Mouse (Mus musculus): ENCODE results near the gene Cacna2d2.
"Not testable (repeated sequence)": the region's sequence is repeated elsewhere in the genome, so short reads cannot be mapped to it uniquely, and the experiment has no call there.

Cacna2d2 gene

DNA sequence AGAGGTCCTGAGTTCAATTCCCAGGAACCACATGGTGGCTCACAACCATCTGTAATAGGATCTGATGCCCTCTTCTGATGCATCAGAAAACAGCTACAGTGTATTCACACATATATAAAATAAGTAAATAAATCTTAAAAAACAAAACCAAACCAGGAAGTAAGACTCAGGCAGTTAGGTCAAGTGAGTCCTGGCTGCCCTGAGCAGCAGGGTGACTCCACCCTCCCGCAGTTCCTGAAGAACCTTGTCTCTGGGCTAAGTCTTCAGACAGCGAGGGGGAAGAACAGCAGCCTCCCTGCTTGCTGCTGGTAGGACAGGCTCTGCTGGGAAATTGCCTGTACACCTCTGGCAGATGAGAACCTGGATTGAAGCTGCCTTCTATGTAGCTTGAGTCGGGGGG is 156.9 kb downstream of the Cacna2d2 start:
- DNase-seq = no peak

DNA sequence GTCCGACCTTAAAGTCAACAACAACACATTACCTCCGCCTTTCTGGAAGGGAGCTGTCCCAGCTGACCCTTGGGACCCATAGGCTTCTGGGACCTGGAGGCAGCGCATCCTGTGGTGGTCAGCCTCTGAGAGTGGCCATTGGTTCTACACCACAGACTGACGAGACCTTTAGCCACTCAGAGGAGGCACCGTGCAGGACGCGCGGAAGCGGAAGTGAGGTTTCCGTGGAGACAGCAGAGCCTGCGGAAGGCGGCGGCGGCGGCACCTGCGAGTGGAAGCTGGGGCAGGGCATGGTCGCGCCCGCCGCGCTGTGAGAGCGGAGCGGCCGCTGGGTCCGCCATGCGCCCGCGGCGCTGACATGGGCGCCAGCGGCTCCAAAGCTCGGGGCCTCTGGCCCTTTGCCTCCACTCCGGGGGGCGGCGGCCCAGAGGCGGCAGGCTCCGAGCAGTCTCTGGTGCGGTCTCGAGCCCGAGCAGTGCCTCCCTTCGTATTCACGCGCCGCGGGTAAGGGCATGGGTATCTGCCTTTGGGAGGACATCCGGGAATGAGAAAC is 163.7 kb downstream of the Cacna2d2 start, which contains the start of gene Tusc2:
Gene Tusc2 (plus strand): TSS at position 227 of the 553 bp plus-strand sequence.
- DNase-seq = peak; percentile 87

DNA sequence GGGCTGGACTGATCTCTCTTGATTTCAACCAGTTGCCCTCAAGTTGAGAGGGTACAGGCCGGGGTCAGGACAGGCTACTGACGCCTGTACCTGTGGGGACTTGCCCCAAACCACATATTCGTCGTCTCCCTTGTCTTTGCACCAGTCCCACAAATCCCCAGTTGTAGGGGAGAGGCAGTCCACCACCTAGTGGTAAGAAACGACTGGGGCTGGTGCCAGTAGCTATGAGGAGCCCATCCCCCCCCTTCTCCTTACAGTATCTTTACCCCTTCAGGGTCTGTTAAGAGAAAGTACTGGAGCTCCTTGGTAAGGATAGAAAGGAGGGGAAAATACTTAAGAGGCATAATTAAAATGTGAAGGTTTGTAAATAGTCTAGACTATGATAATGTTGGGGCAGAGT is 166.1 kb downstream of the Cacna2d2 start:
- DNase-seq = not testable (repeated sequence)

DNA sequence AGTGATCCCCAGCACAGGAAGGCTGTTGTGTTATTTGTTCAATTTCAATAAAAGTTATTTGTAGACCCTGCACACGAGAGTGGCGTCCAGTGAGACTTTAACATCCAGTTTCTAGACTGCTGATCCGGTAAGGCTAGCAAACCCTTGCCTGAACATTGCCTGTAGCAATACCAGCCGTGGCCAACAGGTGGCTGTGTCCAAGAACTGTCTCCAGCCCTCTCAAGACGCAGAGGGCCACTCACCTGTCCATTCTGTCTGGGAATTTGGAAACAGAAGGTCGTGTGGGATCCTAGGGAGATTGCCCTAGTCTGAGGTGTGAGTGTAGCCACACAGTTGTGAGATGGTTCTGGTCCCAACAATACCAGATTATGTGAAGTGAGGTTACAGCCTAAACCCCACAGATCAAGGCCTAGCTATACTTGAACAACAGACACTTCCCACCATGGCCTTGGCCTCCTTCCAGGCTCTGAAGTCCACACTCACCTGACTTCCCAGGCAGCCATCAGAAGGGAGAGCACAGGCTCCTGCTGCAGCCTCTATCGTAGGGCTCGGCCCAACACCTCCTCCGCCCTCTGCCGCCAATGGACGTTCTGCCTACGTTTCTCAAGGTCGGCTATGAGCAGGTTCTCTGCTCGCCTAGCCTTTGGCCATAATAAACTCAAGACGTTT is 166.8 kb downstream of the Cacna2d2 start:
- DNase-seq = peak; percentile 83

DNA sequence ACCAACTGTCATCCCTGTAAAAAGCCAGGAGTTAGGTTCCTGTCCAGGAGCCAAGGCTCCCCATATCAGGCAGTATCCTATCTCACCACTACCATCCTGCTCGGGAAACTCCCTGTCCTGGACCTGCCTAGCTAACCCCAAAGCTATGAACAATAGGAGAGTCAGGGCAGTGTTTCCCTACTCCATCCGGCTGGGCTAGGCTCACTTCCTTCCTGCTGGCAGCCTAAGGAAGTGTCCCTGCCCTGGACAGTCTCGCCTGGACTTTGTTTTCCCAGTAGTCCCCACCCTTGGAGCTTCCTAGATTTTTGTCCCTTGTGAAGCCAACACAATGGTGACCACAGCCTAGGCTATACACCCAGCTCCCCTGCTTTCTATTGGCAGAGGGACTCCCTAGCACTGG is 167.4 kb downstream of the Cacna2d2 start:
- DNase-seq = no peak

DNA sequence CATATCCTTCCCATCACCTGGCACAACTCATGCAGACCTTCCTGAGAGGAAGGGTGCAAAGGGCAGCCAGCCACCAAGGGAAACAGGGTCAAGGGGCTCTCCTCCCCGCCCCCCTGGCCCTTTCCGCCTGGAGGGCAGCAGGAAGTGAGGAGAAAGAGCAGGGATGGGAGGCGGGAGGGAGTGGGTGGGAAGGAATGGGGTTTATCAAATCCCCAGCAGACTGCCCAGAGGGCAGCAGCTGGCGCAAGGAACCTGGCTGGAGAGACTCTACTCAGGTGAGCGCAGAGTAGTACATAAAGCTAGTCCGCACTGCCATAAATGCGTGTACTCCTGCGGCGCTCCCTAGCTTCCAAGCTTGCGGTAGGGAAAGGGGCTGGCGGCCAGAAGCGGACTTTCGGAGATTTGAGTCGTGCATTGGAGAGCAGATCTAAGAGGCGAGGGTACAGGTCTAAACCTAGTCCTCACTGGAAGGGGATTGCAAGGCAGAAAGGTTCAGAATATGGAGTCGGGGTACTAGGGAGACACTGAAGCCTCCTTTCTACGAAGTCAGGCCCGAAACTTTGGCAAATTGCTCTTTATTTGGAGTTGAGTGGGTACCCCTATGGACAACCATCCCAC is 168.4 kb downstream of the Cacna2d2 start, which contains the start of gene Hyal2:
Gene Hyal2 (plus strand): TSS at position 244 of the 618 bp plus-strand sequence.
- no peak for DNase-seq

DNA sequence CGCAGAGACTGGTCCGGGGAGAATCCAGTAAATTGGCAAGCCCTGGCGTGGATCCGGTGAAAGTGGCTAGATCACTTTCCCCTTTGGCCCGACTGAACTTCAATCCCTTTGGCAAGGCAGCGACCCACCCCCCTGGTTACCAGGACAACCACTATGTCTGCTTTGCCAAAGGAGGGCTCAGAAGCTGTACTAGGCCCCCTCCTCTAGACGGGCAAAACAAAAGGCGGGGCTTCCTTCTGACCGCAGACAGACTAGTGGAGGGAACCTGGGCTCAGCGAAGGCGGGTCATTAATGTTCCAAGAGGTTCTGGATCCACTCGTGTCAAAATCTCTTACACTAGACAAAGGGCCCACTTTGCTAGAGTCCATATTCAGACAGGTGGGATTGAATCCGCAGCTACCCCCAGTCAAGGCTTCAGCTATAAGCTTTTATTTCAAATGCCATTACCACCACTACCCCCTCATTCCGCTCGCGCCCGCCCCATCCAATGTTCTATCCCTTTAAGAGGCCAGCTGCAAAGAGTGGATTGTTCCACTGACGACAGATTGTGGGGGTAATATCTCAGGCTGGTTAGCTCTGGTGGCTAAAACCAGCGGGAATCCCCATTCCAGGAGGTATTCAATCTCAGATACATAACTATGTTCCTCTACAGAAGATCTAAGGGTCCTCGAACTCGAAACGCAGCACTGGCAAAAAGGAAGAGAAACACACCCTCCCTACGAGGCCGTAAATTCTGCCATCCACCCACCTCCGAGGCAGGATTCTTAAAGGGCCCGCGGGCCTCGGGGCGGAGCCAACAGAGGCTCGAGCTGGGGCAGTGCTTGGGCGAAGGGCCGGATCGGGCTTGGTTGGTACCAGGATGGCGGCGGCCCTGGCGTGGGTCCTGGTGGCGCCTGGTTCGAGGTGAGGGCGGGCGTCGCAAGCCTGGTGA is 169.2 kb downstream of the Cacna2d2 start:
- DNase-seq = peak; percentile 78

DNA sequence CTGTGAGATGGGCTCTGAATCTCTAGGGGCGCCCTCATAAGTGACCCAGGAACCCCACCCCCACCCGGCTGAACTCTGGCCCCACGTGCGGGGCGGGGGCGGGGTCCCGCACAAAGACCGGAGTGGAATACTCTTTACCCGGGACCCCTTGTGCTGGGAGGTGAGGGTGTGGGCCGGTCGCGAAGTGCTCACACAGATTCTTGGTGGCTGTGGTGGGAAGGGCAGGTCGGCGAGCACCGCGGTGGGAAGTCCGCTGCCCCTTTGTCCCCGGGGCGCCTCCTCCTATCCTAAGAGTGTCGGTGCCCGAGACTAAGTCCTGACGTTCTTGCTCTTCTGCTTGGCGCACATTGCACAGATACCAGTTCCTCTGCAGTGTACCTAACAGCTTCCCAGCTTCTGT is 169.9 kb downstream of the Cacna2d2 start:
- no peak for DNase-seq

DNA sequence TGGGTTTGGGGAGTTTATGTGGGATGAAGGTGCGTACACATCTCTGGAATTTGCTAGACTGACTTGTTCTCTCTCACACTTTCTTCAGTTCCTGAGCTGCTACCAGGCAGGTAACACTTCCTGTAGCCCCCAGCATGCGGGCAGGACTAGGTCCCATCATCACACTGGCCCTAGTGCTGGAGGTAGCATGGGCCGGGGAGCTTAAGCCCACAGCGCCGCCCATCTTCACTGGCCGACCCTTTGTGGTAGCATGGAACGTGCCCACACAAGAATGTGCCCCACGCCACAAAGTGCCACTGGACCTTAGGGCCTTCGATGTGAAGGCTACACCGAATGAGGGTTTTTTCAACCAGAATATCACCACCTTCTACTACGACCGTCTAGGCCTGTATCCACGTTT is 170.6 kb downstream of the Cacna2d2 start:
- no peak for DNase-seq

DNA sequence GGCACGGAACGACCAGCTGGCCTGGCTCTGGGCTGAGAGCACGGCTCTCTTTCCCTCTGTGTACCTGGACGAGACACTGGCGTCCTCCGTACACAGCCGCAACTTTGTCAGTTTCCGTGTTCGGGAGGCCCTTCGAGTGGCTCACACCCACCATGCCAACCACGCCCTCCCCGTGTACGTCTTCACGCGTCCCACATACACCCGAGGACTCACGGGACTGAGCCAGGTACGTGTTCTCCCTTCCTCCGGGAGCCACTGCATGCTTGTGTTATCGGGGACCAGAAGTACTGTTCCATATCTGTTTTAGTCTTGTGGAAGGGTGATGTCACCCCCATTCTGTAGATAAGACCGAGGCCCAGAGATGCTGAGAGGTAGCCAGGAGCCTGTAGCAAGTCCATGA is 171.4 kb downstream of the Cacna2d2 start:
- no peak for DNase-seq

DNA sequence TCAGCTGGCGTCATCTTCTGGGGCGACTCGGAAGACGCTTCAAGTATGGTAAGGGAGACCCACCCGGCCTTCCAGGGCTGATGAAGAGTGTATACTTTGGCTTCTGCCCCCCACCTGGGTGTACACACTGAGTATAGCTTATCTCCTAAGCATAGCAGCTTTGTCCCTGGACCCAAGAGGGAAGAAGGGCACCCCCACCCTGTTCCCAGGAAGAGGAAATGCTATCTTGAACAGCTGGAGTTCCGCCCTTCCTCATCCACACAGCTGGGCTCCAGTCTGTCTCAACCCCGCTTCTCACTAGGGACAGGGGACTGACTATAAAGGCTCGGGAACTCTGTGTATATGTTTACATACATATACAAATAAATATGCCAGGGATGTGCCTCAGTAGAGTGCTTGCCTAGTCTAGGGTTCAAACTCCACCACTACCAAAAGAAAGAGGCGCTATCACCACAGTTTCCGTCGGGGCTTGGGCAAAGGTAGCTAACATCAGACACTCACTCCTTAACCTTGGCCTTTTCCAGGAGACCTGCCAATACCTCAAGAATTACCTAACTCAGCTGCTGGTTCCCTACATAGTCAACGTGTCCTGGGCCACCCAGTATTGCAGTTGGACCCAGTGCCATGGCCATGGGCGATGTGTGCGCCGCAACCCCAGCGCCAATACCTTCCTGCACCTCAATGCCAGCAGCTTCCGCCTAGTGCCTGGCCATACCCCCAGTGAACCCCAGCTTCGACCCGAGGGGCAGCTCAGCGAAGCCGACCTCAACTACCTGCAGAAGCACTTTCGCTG is 172.3 kb downstream of the Cacna2d2 start:
- DNase-seq = no peak

DNA sequence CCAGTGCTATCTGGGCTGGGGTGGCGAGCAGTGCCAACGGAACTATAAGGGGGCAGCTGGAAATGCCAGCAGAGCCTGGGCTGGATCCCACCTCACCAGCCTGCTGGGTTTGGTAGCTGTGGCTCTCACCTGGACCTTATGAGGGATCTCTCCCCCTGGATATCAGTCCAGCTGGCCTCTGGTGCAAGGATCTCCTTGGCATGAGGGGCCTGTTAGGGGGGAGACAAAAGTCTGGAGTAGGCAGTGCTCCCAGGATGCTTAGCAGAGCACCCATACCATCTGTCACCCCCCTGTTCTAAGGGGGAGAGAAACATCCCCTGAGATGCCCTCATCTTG is 172.9 kb downstream of the Cacna2d2 start:
- no peak for DNase-seq

DNA sequence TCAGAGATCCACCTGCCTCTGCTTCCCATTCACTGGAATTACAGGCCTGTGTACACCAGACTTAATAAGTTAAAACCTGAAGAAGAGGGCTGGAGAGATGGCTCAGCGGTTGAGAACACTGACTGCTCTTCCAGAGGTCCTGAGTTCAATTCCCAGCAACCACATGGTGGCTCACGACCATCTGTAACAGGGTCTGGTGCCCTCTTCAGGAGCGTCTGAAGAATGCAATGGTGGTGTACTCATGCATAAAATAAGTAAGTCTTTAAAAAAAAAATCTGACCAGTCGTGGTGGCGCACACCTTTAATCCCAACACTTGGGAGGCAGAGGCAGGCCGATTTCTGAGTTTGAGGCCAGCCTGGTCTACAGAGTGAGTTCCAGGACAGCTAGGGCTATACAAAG is 174.4 kb downstream of the Cacna2d2 start:
- not testable (repeated sequence) for DNase-seq

DNA sequence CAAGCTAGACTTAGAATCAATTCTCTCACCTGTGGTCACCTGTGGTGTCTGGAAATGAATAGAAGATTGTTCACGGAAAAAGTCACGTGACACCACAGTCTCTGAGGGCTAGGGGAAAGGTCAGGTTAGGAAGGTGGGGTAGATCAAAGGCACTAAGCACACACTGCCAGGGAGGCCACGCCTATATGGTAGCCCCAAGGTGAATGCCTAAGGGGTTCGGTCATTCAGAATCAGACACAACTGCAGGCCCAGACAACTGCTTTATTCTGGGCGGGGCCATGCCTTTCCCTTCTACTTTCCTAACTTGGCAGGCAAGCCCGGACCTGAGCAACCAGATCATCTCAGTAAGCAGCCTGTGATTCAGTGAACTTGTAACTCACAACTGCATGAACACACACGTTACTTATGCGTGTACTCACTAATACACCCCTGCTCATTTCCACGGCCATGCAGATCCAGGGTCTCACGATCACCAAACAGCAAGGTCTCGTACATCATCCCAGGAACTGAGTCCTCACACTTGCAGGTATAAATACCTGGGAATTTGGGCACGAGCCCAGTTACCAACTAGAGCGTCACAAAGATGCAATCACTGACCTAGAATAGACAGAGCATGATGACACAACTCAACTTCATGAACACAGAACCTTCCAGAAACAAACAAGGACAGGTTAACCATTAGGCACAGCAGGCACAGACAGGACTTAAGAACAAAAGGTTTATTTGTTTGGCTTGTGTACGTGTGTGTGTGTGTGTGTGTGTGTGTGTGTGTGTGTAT is 176.4 kb downstream of the Cacna2d2 start:
- DNase-seq = no peak

DNA sequence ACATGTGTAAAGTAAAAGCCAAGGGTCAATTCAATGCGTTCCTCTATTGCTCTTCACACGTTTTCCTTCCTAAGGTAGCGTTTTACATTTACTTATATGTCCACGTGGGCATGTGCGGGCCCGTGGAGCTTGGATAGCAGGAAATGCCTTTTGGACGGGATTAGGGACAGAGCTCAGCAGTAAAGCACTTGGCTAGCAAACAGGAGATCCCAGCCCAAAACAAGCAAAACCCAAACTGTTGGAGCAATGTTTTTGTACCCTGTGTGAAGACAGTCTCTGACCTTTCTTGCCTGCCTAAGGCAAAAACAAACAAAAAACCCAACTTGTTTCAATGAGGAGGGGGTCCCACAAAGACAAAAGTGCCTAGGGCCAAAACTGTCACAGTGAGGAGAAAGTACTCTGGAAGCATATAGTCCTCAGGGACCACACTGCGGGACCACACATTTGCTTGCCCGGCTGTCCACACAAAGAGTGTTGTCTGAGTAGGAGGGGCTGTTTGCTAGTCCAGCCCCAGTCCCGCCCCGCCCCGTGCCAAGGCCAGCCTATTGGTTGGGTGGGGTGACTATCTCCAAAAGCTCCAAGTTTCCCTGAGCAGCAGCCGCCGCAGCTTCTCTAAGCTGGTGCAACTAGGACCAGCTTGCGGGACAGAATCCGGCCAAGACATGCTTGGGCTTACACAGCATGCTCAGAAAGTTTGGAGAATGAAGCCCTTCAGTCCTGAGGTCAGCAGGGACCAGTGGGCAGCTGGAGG is 177.1 kb downstream of the Cacna2d2 start, which contains the start of gene Hyal1:
Gene Hyal1 (plus strand): TSS at position 571 of the 751 bp plus-strand sequence.
- peak; percentile 68 for DNase-seq

DNA sequence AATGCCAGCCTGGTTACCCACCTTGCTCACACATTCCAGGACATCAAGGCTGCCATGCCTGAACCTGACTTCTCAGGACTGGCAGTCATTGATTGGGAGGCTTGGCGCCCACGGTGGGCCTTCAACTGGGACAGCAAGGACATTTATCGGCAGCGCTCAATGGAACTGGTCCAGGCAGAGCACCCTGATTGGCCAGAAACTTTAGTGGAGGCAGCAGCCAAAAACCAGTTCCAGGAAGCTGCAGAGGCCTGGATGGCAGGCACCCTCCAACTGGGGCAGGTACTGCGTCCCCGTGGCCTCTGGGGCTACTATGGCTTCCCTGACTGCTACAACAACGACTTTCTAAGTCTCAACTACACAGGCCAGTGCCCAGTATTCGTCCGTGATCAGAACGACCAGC is 178.5 kb downstream of the Cacna2d2 start:
- DNase-seq = no peak

DNA sequence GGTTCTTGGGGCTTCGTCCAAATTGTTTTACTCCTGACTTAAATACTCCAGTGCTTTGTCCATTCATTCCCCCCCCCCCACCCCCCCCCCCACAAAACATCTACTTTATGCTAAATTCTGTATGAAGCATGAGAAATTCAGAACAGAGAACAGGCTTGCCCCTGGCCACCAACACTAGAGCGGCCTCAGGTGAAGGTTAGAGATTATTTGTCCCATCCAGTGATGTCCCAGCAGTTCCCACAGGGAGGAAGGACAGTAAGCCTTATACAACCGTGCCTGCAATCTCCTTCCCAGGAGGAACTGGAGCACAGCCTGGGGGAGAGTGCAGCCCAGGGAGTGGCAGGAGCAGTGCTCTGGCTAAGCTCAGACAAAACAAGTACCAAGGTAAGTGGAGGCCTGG is 179.2 kb downstream of the Cacna2d2 start, which contains the start of gene Naa80:
Gene Naa80 (plus strand): TSS at position 301 of the 400 bp plus-strand sequence.
- no peak for DNase-seq

Measured in right cerebral cortex, postnatal 4 days (tissue).